Mouse (Mus musculus): ENCODE data around the gene Ssx2ip.

GRCm38 (mm10) chr3:146436114-146436513, 31.7 kb downstream of the Ssx2ip start:
- TF ChIP-seq EP300 (IDR thresholded peaks at IDR 0.05; ENCODE audit: insufficient read depth, low read depth, low read length) (no peak), CTCF (IDR thresholded peaks at IDR 0.05) (no peak), POLR2A (IDR thresholded peaks at IDR 0.05; ENCODE audit: insufficient read depth, low read depth, low read length) (no peak)
